ENCODE assay signal across 11 mouse cellular contexts in genomic region chr3:125794606-125795005, GRCm38 (mm10).
"Had no signal": no experiment of that assay in that cellular context is flagged by ENCODE, and none has a peak within 500 bp of the region (broad histone marks: within the 10 kb centered on the region; RNA-seq: fewer than 3 reads in every experiment).

No protein-coding gene starts in this region.

- ATAC-seq: midbrain, embryonic 16.5 days had no signal

- H3K4me1 ChIP-seq: limb, embryonic 15.5 days; liver, embryonic 13.5 days; midbrain, embryonic 12.5 days; stomach, embryonic 15.5 days had no signal

- H3K27ac ChIP-seq: layer of hippocampus, adult 2 months; limb, embryonic 15.5 days; liver, embryonic 13.5 days; midbrain, embryonic 12.5 days; stomach, embryonic 15.5 days had no signal

- H3K27me3 ChIP-seq: limb, embryonic 15.5 days; liver, embryonic 13.5 days; midbrain, embryonic 12.5 days; stomach, embryonic 15.5 days had no signal

- H3K4me3 ChIP-seq: layer of hippocampus, adult 2 months; limb, embryonic 15.5 days; liver, embryonic 13.5 days; midbrain, embryonic 12.5 days; stomach, embryonic 15.5 days had no signal

- H3K4me2 ChIP-seq: limb, embryonic 15.5 days; liver, embryonic 13.5 days; midbrain, embryonic 12.5 days; stomach, embryonic 15.5 days had no signal

- H3K36me3 ChIP-seq: limb, embryonic 15.5 days; liver, embryonic 13.5 days; midbrain, embryonic 12.5 days; stomach, embryonic 15.5 days had no signal

- H3K9ac ChIP-seq: limb, embryonic 15.5 days; liver, embryonic 13.5 days; midbrain, embryonic 12.5 days; stomach, embryonic 15.5 days had no signal

- H3K9me3 ChIP-seq: limb, embryonic 15.5 days; liver, embryonic 13.5 days; midbrain, embryonic 12.5 days; stomach, embryonic 15.5 days had no signal

- DNase-seq: kidney, postnatal 10 days; kidney, postnatal 4 days; liver, embryonic 13.5 days; lung, adult 18-20 months; right cerebral cortex, postnatal 14 days; thymus, postnatal 4 days had no signal
